Mouse (Mus musculus) thymus, postnatal 36 days (tissue): ENCODE data around the gene Htra3.

ENCODE experiments used
- DNase-seq, 2 experiments: peaks; one replicate each; pipeline ENCODE4 v3.0.0; 2022; ENCODE audit warnings: mixed read lengths in 2 of 2

The Htra3 gene

DNA sequence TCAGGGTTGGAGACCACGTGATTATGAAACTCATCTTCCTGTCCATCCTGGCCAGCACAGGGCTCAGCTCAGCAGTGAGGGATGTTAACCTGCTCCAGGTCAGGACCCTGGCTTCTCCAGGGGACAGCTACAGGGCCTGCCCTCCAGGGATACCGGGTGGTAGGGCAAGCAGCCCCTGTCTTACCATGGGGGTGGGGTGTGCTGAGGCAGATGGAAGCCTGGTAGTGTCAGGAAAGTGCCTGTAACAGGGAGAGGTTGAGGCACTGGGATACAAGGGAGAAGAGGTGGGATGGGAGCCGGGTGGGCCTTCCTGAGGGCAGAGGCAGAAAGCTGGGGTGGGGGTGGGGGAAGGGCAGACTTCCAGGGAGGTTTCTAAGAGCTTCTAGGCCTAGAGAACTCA is 27.3 kb downstream of the Htra3 start:
- DNase-seq, result no peak

GRCm38 (mm10) chr5:35648230-35648629 is 31.4 kb downstream of the Htra3 start:
- DNase-seq, result no peak

DNA sequence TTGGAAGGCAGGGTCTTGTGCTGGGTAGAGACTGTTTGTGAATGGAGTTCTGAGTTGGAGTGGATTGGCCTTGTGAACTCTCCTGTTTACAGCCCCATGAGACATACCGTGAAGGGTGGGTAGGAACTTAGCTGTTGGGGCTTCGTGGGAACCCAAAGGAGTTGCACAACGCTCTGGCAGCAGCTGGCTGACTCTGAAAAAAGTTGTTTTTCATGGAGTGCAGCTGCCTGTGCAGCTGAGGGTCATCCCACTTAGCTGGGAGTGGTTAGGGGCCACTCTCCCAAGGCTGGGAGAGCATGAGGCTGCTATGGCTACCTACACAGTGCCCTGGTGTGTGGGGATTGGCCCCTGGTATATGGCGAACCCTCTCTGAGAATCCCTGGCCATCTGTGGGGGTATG is 32.0 kb downstream of the Htra3 start:
- DNase-seq, result no peak

GRCm38 (mm10) chr5:35646927-35647326 is 32.7 kb downstream of the Htra3 start:
- DNase-seq, result no peak

DNA sequence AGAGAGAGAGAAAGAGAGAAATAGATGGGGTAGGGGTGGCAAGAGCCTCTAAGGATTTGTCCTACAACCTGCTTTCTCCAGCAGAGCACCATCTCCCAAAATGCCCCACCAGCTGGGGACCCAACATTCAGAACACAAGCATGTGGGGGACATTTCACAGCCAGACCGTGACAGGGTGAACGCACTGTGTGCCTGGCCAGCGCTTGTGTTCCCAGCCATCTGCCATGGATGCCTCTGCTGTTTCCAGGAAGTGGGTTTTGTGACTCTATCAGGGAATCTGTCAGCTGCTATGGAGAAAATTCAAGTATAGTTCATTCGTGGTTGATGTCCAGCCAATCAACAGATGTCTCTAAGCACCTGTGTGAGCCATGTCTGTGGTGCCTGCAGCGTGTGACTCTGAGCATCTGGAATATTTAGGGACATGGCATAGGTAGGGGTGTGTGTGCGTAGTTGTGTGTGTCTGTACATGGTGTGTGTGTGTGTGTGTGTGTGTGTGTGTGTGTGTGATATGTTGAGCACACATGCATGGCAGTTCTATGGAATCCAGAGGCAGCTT is 33.6 kb downstream of the Htra3 start:
- DNase-seq, result no peak

GRCm38 (mm10) chr5:35644082-35644481 is 35.5 kb downstream of the Htra3 start:
- DNase-seq, result no peak

- no peak for DNase-seq
These were observed 36.1 kb downstream of the Htra3 start for GRCm38 (mm10) chr5:35643401-35644048.

DNA sequence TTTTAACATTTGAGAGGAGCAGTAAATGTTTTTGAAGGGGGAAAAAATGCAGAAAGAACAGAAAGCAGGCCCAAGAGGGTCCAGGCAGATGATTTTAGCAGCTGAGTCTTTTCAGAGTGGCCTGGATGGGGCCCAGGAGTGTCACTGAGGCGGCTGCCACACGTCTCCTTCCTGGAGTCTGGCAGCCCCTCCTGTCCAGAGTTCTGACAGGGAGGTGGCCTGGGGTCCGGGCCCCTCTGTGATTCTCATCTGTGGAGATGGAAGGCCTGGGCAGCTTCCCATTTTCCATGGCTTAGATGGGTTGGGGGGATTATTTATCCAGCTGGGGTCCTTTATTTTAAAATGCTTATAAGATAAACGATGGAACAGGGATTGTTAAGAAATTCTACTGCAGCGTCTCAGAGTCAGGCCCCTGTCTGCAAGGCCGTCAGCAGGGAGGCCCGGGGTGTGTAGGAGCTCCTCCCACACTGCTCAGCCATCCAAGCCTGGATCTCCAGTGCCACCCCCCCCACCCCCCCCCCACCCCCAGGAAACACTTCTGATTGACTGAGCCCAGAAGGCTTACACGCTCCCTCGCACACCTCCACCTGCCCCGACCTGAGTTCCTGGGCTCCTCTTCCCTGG is 37.5 kb downstream of the Htra3 start:
- no peak for DNase-seq

- no peak for DNase-seq
These were observed 43.6 kb downstream of the Htra3 start for GRCm38 (mm10) chr5:35636016-35636415.

DNA sequence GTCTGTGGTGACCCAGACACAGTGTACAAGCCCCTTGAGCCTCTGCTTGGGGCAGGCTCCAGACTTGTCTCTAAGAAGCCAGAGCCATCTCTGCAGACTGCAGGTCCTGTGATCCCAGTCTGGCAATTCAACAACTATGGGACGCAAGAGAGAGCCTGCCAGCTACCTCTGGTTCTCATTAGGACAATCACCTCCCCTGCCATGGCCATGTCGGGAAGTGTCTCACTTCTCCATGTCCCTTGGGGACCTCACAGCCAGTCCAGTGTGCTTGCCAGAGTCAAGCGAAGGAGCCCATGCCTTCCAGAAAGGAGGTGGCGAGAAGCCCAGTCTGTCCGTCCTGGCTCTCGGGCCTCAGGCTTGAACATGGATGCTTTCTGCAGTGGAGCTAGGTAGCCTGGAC is 46.7 kb downstream of the Htra3 start:
- no peak for DNase-seq

DNA sequence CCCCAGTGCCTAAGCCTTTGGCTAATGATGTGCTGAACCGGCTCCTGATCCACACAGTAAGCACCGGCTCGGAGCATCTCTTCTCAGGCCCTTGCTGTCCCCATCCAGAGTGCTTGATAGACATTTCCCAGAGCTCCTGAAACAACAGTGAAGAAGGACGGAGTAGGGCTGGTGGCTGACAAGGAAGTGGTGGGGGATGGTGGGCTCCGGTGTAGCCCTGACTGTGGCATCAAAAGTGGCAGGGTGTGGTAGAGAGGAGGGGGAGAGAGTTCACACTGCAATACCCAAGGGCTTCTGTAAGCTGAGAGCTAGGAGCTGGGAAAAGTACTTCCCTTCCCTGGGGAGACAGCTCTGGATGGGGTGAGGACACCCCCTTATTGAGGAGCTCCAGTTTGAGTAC is 47.8 kb downstream of the Htra3 start:
- no peak for DNase-seq

DNA sequence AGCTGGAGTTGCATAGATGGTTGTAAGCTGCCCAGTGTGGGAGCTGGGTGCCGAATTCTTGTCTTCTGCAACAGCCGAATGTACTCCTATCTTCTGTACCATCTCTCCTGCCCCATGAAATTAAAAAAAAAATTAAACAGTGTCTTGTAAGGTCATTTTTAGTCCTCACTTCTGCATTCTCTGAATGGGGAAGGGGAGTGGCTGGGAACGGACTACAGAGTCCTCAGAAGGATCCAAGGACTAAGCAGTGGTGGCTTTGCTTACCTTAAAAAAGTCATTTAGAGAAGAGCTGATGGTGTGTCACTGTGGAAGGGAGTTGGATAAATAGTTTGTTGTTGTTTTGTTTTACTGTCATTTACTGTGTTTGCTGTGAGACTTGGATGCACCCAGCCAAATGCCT is 48.4 kb downstream of the Htra3 start:
- DNase-seq, result no peak

- no peak for DNase-seq
These were observed 48.9 kb downstream of the Htra3 start for GRCm38 (mm10) chr5:35630706-35631105.

DNA sequence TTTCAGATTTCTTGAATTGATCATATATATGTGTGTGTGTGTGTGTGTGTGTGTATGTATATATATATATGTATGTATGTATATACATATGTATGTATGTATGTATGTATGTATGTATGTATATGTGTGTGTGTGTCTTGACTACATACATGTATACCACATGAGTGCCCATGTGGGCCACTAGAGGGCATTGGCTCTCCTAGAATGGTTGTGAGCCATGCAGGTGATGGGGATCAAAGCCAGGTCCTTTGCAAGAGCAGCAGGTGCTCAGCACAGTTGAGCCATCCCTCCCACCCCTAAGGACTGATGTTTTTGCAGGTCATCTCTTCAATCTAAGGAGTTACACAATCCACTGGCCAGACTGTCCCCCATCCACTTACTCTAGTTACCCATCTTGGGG is 50.2 kb downstream of the Htra3 start:
- no peak for DNase-seq

- no peak for DNase-seq
These were observed 50.9 kb downstream of the Htra3 start for GRCm38 (mm10) chr5:35628685-35629084.

- no peak for DNase-seq
These were observed 52.2 kb downstream of the Htra3 start for GRCm38 (mm10) chr5:35627307-35627840.

GRCm38 (mm10) chr5:35626408-35626807 is 53.2 kb downstream of the Htra3 start:
- no peak for DNase-seq

- no peak for DNase-seq
These were observed 54.8 kb downstream of the Htra3 start for GRCm38 (mm10) chr5:35624751-35625239.

- no peak for DNase-seq
These were observed 55.8 kb downstream of the Htra3 start for GRCm38 (mm10) chr5:35623831-35624230.

DNA sequence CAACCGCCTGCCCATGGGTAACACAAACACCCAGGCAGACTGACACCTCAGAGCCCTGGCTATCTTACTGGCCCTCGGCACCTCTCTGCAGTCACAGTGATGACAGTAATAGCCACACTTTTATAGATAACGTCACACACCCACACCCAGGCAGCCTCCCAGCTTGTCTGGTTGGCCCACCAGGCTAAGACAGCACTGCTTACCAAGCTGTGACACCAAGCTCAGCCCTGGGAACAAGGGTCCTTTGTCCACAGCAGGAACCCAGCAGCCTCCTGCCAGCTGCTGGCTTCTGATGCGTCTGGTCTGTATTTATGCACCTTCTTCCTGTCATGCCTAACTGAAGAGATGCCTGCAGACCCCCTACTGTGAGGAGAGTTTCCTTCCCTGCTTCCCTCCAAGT is 58.5 kb downstream of the Htra3 start:
- DNase-seq, result no peak

DNA sequence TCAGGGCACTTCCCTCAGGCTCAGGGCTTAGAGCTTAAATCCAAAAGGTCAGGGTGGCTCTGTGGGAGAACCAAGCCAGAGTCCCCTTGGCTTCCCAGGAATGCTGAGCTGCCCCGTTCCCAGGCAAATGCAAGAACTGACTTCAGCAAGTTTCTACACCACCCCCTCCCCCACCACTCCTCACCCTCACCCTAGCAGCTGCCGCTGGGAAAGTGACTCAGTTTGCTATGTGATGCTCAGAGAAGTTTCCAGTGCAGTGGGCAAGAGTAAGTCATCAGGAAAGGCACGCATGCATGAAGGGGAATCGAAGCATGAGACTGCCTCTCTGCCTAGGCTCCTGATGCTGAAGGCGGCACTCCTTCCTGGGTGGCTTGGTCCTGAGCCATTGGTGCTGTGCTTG is 62.6 kb downstream of the Htra3 start:
- DNase-seq, result no peak

DNA sequence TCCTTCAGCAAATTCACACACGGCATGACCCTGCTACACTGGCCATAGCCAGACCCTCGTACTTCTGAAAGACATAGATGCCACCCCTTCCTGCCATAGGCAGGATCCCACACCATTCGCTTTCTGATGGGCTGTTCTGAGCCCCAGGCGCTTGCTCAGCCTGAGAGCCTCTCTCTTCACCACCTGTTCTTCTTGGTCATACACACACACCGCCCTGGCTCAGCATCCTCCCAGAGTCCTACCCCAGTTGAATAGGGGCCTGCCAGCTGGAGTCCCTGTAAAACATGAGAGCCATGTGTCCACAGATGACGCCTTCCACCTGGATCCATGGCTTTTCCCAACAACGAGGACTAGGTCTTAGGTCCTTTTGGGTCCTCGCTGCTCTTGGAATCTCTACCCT is 66.9 kb downstream of the Htra3 start:
- no peak for DNase-seq

DNA sequence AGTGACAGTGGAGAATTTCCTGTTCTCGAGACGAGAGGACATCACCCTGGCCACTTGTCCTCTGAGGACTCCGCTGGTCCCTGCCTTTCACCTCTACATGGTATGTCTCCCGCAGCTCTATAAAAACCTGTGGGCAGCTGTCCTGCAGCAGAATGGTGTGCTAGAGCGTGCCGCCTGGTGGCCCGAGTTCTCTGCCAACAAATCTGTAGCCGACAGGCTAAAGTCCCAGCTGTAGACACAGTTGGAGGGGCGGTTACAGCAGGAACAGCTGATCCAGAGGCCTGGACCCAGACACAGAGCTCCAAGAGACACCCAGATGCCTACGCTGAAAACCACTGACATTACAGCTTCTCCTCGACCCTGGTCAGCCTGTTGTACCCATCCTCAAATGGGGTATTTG is 67.7 kb downstream of the Htra3 start:
- DNase-seq, result no peak

DNA sequence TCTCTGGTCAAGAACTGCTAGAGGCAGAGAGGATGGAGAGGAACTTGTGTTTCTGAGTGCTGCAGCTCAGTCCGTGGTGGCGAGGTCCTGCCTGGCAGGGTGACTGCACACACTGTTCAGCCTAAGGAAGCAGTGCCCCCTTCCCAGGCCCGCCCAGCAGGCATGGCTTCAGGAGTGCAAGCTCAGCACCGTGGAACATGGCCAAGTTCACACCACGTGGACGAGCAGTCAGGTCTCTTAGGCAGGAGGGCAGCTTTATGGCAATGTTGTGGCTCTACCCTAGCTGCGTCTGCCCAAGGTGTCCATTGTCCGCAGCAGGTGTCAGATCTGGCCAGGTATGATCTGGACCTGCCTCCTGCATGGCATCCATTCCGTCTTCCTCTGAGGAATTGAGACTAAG is 68.4 kb downstream of the Htra3 start:
- DNase-seq, result no peak
